Mouse (Mus musculus): ENCODE data around the gene 0610040J01Rik.

DNA sequence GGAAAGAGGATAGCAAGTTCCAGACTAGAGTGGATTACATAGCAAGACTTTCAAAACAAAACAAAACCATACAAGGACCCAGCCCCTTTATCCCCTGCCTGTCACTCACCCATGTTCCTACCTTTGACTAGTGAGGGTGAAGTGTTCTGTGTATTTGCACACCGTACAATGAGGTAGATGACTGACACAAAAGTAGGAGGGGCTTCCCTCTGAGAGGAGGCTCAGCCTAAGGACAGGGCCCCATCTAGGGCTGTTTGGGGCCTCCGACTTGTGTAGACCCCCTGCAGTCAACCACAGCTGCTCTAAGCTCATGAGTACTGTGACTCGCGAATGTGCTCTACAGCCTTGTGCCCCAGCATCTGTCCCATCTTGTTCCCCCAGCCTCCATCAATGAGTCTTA lies 79.1 kb downstream of the 0610040J01Rik start:
- TF ChIP-seq CTCF (IDR thresholded peaks at IDR 0.05) (no peak), EP300 (IDR thresholded peaks at IDR 0.05) (no peak)

All from lung, postnatal 0 days (tissue).